Mouse (Mus musculus) ES-E14 (cell line): ENCODE results near the gene Rnf166. TPM values are rescaled to one million over a fixed set of nuclear protein-coding genes. Genes with fewer than 3 reads are reported as not detected.

Experiments used
- DNase-seq: peaks from one replicate; pipeline ENCODE4 v3.0.0-alpha.2; 2013; ENCODE audit warnings: low read depth, low spot score
- H3K27ac ChIP-seq: 2 replicates; pipeline ENCODE4 v1.5.1; 2012; ENCODE audit warnings: low read depth, mild to moderate bottlenecking, low read length, moderate library complexity, mixed read lengths; ENCODE audit not compliant: poor library complexity, insufficient read depth, severe bottlenecking
- H3K36me3 ChIP-seq: 2 replicates; pipeline ENCODE4 v1.6.1; 2012; ENCODE audit warnings: mild to moderate bottlenecking, low read length, moderate library complexity, mixed read lengths; ENCODE audit not compliant: control insufficient read depth, poor library complexity, insufficient read depth, severe bottlenecking
- H3K4me1 ChIP-seq, 2 experiments: fragments of 150-350 bp in 1 of 2; sonication (generic) in 1 of 2; 2 replicates each; pipeline ENCODE4 v1.6.1; 2012; ENCODE audit warnings: low read length in 2 of 2, mild to moderate bottlenecking in 1 of 2, mixed read lengths in 1 of 2; ENCODE audit not compliant: control insufficient read depth in 2 of 2, insufficient read depth in 2 of 2, poor library complexity in 1 of 2
- H3K4me3 ChIP-seq, 2 experiments: fragments of 150-350 bp in 1 of 2; sonication (generic) in 1 of 2; 2 replicates each; pipeline ENCODE4 v1.5.1; 2012; ENCODE audit warnings: low read length in 2 of 2, low read depth in 1 of 2, mild to moderate bottlenecking in 1 of 2, mixed read lengths in 1 of 2; ENCODE audit not compliant: insufficient read depth in 1 of 2, poor library complexity in 1 of 2, severe bottlenecking in 1 of 2
- H3K9ac ChIP-seq: 2 replicates; pipeline ENCODE4 v1.6.1; 2012; ENCODE audit warnings: low read depth, mild to moderate bottlenecking, low read length, mixed read lengths; ENCODE audit not compliant: poor library complexity, insufficient read depth, severe bottlenecking
- H3K9me3 ChIP-seq: fragments of 150-350 bp; sonication (generic); 2 replicates; pipeline ENCODE4 v1.6.1; 2012; ENCODE audit warnings: low read depth, mild to moderate bottlenecking, low read length; ENCODE audit not compliant: control insufficient read depth, insufficient read depth
- CHD2 ChIP-seq: IDR thresholded peaks from 2 replicates; pipeline ENCODE4 v1.6.1; 2014; ENCODE audit warnings: mild to moderate bottlenecking, low read depth, low read length, inconsistent platforms
- HCFC1 ChIP-seq: IDR thresholded peaks from 2 replicates; pipeline ENCODE4 v1.6.1; 2012; ENCODE audit warnings: low read length, inconsistent platforms, borderline replicate concordance; ENCODE audit not compliant: insufficient read depth
- MAFK ChIP-seq: IDR thresholded peaks from 2 replicates; pipeline ENCODE4 v1.6.1; 2014; ENCODE audit warnings: mild to moderate bottlenecking, low read depth, low read length, inconsistent platforms; ENCODE audit not compliant: insufficient read depth
- ZC3H11A ChIP-seq: IDR thresholded peaks from 2 replicates; pipeline ENCODE4 v1.6.1; 2012; ENCODE audit warnings: low read depth, mild to moderate bottlenecking, inconsistent platforms, low read length, borderline replicate concordance
- ZNF384 ChIP-seq: IDR thresholded peaks from 2 replicates; pipeline ENCODE4 v1.6.1; 2012; ENCODE audit warnings: low read depth, low read length, inconsistent platforms
- in situ Hi-C, 2 experiments: fragments of 600-800 bp; cut with MboI; formaldehyde crosslinking; loops; one replicate each; pipeline ENCODE4 v1.15.1; 2025; ENCODE audit warnings: low sequenced_read_pairs in 2 of 2, inconsistent platforms in 1 of 2; ENCODE audit not compliant: unreplicated experiment in 2 of 2
- total RNA-seq: library from RNA; depleted of rRNA; stranded (reverse); fragments of 300-350 nt; gene quantifications from 2 replicates; pipeline ENCODE4 v1.2.3, GENCODE M21; 2012

The Rnf166 gene
- total RNA-seq, 1 experiment: 10.8 TPM

DNA sequence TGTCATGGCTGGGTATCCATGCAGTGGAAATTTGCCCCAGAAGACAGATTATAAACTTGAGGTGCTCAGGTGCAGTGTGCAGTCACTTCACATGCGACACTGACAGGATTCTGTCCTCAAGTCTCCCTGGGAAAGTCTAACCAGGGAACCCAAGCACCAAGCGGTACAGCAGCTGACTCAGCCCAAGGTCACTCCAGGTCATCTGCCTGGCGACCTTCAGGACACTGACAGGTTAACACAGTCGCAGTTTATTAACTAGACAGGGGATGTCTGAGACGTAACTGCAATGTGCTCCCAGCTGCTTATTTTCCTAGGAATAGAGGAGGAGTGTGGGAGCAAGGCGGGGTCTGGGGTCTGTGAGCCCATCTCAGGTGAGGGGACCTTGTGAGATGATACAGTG is 6.5 kb downstream of the Rnf166 start:
- no peak for DNase-seq
- peaks cover 7% of the 10 kb centered on the region; the same call in 1 of the 2 replicates for H3K36me3 ChIP-seq
- in situ Hi-C loops: no loop called here
- H3K9ac ChIP-seq: no peak overlapping the region
- TF ChIP-seq MAFK: no peak
- TF ChIP-seq CHD2: no peak
- TF ChIP-seq ZC3H11A: no peak
- TF ChIP-seq HCFC1: no peak
- no peak for TF ChIP-seq ZNF384
- no peaks in the 10 kb centered on the region for H3K4me1 ChIP-seq
- no peak overlapping the region for H3K27ac ChIP-seq
- H3K4me3 ChIP-seq: no peak overlapping the region
- no peaks in the 10 kb centered on the region for H3K9me3 ChIP-seq

DNA sequence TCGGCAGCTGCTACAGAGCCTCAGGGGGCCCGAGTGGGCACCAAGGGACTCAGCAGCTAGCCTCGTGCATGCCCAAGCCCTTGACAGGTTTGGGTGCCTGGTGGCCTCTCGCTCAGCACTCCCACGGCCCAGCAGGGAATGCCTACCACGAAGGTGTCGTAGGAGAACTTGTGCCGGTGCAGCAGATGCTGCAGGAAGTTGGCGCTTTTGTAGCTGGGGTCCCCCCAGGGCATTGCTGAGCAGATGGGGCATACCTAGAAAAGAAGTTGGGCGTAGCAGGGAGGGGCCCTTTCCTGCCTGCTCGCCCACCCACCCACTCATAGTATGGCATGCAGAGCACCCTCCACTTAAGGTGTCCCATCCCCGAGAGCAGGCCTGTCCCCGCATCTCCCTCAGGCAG is 8.0 kb downstream of the Rnf166 start:
- Histone ChIP-seq H3K36me3 (peaks cover 2% of the 10 kb centered on the region; the same call in 1 of the 2 replicates), H3K9me3 (no peaks in the 10 kb centered on the region)
- no peak for TF ChIP-seq CHD2
- TF ChIP-seq ZNF384: no peak
- TF ChIP-seq ZC3H11A: no peak
- no peak for TF ChIP-seq MAFK
- no peak for TF ChIP-seq HCFC1

DNA sequence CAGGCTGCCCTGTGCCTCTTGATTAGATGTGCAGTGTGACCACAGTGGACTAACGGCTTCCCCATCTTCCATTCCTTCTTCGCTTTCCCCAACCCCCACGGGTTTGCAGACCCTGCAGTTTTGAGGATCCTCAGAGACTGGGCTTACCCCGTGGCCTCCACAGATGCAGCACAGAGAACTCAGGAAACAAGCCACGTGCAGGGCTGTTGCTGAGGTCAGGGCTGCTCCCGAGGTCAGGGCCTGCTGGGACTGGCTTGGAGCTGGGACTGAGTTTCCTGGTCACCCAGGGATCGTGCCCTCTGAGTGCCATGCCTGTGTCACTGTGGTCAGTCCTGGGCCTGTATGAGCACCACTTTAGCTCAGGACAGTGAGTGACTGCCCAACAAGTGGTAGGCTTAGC is 10.9 kb downstream of the Rnf166 start:
- in situ Hi-C loops: no loop called here
- no peak for TF ChIP-seq ZNF384
- no peak for TF ChIP-seq HCFC1
- no peak for TF ChIP-seq MAFK
- no peak for TF ChIP-seq ZC3H11A
- no peak for TF ChIP-seq CHD2
- H3K4me1 ChIP-seq: peaks cover 0 to 14% of the 10 kb centered on the region in 2 experiments; a peak in 2 of 4 replicates

More for the DNA sequence above, 8.0 kb downstream of the Rnf166 start:
- no peak for DNase-seq
- in situ Hi-C loops: no loop called here
- H3K4me3 ChIP-seq: no peak overlapping the region
- no peak overlapping the region for H3K9ac ChIP-seq
- H3K27ac ChIP-seq: no peak overlapping the region
- no peaks in the 10 kb centered on the region for H3K4me1 ChIP-seq

DNA sequence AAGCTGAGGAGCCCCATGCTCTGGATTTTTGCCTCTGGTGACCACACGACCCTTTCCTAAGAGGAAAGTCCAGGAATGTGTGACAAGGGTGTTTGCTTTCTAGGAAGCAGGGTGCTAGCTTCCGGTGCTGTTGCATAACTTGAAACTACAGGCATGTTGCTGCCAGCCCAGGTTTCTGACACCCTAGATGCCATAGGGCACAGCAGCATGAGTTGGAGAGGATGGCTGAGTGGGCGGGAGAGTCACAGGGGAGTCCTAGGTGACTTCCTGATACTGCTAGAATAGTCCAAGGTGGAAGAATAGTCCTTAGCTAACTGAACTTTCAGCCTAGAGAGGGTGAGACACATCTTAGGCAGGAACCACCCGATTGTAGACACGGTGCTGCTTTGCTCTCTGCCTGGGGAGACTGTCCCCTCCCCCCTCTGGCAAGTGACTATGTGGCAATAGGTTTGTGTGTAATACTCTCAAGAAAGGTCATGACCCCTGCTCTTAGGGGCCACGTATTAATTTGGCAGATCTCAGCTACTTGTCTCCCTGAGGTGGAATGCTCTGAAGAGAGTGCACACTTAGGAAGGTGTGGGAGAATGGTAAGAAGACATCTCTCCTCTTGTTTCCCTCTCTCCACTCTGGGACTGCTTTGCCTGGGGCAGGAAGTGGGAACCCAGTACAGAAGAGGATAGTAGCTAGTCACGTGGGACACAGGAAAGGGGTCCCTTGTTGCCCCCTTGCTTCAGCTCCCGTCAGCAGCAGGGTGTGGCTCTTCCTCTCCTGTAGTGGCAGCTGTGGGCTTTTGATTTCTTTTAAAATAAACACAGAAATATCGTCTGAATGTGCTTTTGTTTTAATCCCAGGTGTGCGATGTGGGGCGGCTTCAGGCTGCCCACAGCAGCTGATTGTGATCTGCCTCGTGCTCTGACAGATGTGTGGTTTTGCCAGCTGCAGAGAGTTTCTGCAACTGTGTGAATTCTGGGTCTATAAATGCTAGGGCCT is 11.9 kb downstream of the Rnf166 start:
- no peak overlapping the region for H3K9ac ChIP-seq
- H3K27ac ChIP-seq: no peak overlapping the region
- peaks cover 0 to 18% of the 10 kb centered on the region in 2 experiments; a peak in 2 of 4 replicates for H3K4me1 ChIP-seq
- no peak for TF ChIP-seq MAFK
- TF ChIP-seq ZC3H11A: no peak
- TF ChIP-seq ZNF384: no peak
- TF ChIP-seq CHD2: no peak
- TF ChIP-seq HCFC1: no peak
- in situ Hi-C loops: no loop called here
- H3K4me3 ChIP-seq: no peak overlapping the region
- H3K9me3 ChIP-seq: no peaks in the 10 kb centered on the region
- DNase-seq: no peak
- H3K36me3 ChIP-seq: peaks cover 2% of the 10 kb centered on the region; the same call in 1 of the 2 replicates

More for the DNA sequence above, 10.9 kb downstream of the Rnf166 start:
- no peak overlapping the region for H3K4me3 ChIP-seq
- H3K36me3 ChIP-seq: peaks cover 2% of the 10 kb centered on the region; the same call in 1 of the 2 replicates
- no peak overlapping the region for H3K9ac ChIP-seq
- no peak overlapping the region for H3K27ac ChIP-seq
- H3K9me3 ChIP-seq: no peaks in the 10 kb centered on the region
- DNase-seq: no peak
